Mouse (Mus musculus) MEL-GATA-1-ER (cell line): ENCODE results near the gene Zbtb12.
"Not testable (repeated sequence)": the region's sequence is repeated elsewhere in the genome, so short reads cannot be mapped to it uniquely, and the experiment has no call there.

ENCODE experiments used
- DNase-seq: peaks from one replicate; pipeline ENCODE4 v3.0.0-alpha.2; 2012; ENCODE audit warnings: low read depth; ENCODE audit errors: extremely low read depth

The Zbtb12 gene

GRCm38 (mm10) chr17:34900826-34901225 lies 21.5 kb downstream of the Zbtb12 start:
- DNase-seq = not testable (repeated sequence)

- not testable (repeated sequence) for DNase-seq
Measured at GRCm38 (mm10) chr17:34901948-34902347, 22.7 kb downstream of the Zbtb12 start.

- DNase-seq = no peak
Measured at GRCm38 (mm10) chr17:34902895-34903294, 23.6 kb downstream of the Zbtb12 start.

GRCm38 (mm10) chr17:34910982-34911381 lies 31.7 kb downstream of the Zbtb12 start:
- DNase-seq = no peak

DNA sequence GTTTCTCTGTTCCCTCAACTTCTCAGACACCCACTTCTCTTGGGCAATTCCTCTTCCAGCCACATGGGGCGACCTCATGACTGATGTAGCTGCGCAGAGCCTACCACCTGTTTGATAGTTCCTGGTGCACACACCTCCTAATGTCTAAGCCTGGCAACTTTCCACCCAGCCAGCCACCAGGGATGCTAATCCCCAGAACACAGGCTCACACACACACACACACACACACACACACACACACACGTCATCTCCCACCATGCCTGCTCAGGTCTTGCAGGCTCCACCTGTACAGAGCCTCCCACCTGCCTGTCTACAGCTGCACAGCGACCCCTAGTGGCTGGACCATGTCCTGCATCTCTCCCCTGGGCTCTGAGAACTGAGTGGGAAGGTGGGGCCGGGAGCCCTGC lies 32.7 kb downstream of the Zbtb12 start:
- DNase-seq = no peak

GRCm38 (mm10) chr17:34913930-34914665 lies 34.8 kb downstream of the Zbtb12 start, which contains the start of gene Slc44a4:
Gene Slc44a4 (plus strand): TSS chr17:34914466.
- no peak for DNase-seq

- no peak for DNase-seq
Measured at GRCm38 (mm10) chr17:34915410-34915831, 36.1 kb downstream of the Zbtb12 start.

GRCm38 (mm10) chr17:34916316-34916715 lies 37.0 kb downstream of the Zbtb12 start:
- no peak for DNase-seq

DNA sequence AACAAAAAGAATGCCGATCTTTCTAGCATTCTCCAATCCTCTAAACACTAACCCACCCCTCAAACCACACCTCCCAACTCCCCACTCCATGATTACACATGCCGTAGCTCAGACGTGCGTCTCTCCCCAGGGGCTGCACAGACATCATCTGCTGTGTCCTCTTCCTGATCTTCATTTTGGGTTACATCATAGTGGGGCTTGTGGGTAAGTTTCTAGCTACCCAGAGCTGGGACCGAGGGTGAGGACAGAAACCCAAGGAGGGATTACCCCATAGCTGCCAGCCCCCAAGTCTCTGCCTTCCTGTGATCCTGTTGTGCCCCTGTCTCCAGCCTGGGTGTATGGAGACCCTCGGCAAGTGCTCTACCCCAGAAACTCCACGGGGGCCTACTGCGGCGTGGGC lies 37.9 kb downstream of the Zbtb12 start:
- no peak for DNase-seq

DNA sequence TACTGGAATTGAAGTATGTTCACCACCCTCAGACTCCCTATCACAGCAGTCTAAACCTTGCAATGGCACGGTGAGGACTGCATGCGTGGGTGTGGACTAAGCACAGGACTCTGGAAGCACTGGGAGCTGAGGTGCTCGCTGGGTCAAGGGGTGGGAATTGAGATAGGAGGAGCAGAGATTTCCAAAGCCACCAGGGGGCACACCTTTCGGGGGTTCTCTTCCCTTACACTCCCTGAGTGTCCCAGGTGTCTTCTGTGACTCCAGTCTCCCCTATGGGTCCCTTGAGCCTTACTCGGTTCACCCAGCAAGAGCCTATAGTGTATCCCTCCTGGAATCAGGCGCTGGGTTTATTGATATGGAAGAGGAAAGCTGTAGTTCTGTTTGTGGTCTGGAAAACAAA lies 43.7 kb downstream of the Zbtb12 start:
- no peak for DNase-seq

DNA sequence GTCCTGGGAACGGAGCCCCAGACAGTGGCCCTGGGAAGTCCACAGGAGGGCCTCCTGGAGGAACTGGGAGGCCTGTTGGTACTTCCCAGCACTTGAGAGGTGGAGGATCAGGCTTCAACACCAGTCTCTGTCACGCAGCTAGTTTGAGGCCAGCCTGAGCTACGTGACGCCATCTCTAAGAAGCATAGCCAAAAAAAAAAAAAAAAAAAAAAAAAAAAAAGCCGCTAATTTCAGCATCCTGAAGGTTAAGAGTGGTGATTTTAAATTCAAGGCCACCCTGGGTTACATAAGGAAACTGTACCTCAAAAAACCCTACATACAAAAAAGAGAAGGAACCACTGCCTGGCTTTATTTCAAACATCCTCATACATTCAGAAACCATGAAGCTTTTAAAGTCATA lies 45.0 kb downstream of the Zbtb12 start:
- DNase-seq = no peak

DNA sequence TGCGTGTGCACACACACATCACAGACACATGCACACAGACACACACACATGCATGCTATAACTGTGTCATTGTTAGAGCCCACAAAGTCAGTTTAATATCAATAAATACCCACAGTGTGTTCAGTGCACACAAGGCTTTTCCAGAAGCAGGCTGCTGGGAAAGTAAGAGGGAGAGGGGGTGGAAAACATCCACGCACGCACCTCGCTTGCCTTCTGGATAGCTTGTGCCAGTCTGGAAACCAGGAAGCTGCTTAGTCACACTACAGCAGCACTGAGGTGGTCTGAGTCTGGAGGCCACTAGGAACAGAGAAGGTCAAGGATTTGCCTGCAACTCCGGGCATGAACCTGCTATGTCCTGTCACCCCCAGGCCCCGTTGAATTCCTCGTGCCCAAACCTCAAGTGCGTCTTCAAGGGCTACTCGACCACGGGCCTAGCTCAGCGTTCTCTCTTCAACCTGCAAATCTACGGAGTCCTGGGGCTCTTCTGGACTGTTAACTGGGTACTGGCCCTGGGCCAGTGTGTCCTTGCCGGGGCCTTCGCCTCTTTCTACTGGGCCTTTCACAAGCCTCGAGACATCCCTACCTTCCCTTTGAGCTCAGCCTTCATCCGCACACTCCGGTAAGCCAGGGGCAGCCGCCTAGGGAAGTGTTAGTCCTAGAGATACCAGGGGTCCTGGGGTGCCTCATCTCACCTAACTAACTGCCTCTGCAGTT lies 48.2 kb downstream of the Zbtb12 start:
- DNase-seq = no peak

DNA sequence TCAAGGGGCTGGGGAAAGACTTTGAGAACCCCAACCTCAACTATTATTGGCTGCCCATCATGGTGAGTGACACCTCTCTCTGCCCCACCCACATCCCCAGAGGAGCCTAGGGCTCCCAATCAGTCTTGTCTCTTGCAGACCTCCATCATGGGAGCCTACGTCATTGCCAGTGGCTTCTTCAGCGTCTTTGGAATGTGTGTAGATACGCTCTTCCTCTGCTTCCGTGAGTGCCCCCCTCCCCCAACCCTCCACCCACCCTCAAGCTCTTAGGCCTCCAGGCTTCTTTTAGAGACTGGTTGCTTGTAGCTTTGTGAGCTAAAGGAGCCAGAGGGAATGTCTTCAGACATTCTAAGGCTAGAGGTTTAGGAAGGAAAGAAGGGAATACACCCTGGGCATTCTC lies 49.6 kb downstream of the Zbtb12 start:
- DNase-seq = no peak

GRCm38 (mm10) chr17:34931061-34931734 lies 51.9 kb downstream of the Zbtb12 start, which contains the start of gene Neu1:
Gene Neu1 (plus strand): TSS chr17:34931253.
- DNase-seq = peak; percentile 95

- DNase-seq = no peak
Measured at GRCm38 (mm10) chr17:34931735-34932098, 52.4 kb downstream of the Zbtb12 start.

GRCm38 (mm10) chr17:34932287-34932686 lies 53.0 kb downstream of the Zbtb12 start:
- DNase-seq = no peak

DNA sequence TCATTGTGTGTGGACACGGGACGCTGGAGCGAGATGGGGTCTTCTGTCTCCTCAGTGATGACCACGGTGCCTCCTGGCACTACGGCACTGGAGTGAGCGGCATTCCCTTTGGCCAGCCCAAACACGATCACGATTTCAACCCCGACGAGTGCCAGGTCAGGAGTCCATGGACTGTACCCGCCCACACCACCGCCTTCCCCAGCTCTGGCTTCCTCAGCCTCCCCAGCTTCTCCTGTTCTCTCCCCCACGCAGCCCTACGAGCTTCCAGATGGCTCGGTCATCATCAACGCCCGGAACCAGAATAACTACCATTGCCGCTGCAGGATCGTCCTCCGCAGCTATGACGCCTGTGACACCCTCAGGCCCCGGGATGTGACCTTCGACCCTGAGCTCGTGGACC lies 54.7 kb downstream of the Zbtb12 start:
- no peak for DNase-seq

GRCm38 (mm10) chr17:34934830-34935229 lies 55.5 kb downstream of the Zbtb12 start:
- DNase-seq = no peak

DNA sequence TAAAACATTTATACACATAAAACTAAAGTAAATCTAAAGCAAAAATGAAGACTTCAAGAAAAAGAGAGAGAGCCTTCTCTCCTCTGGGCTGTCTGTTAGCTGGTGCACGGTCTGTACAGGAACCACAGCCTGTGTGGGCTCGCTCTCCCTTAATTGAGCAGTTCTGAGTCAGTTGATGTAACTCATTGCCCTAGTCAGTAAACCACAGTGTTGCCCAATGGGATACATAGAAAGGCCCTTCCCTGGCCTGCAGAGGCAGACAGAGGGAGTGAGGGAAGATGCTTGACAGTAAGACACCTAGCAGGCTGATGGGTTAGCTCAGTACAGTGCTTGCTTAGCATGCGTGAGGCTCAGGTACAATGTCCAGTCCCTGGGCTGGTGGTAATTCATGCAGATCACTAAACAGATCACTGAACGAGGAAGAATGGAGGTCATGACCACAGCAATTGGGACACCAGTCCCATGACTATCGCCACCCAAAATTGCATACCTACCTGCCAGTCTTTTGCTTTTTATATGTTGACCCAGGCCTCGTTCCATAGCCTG lies 58.8 kb downstream of the Zbtb12 start:
- DNase-seq = no peak

- DNase-seq = peak; percentile 66
Measured at GRCm38 (mm10) chr17:34941344-34942041, 62.2 kb downstream of the Zbtb12 start.

DNA sequence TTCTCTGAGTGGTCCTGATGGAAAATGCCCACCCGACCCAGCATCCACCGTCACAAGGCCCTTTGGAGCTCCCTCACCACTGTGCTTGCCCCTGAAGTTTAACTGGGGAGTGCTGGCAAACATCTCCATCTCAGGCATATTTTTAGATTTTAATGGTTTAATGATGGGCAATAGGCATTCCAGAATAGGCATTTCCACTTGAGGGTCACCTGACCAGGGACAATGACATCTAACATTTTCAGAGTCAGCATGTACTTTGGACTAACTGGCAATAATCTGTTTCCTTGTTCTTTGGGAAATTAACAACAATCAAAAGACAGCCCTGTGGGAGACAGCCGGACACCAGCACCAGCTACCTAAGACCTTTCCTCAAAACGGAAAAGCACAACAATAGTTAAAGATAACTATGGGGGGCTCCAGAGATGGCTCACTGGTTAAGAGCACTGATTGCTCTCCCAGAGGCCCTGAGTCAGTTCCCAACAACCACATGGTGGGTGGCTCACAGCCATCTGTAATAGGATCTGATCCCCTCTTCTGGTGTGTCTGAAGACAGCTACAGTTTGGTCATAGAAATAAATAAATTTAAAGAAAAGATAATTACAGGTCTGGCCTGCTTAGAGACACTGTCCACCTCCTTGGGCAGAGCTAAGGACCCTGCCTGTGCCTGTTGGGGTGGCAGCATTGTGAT lies 64.0 kb downstream of the Zbtb12 start:
- DNase-seq = no peak
